Mouse (Mus musculus) adrenal gland, adult (tissue): ENCODE data around the gene F2rl1.

Experiments used
- DNase-seq, 2 experiments: peaks; one replicate each; pipeline ENCODE4 v3.0.0; 2022 to 2023; ENCODE audit warnings: low spot score in 1 of 2; ENCODE audit not compliant: inconsistent age in 2 of 2

Gene F2rl1

DNA sequence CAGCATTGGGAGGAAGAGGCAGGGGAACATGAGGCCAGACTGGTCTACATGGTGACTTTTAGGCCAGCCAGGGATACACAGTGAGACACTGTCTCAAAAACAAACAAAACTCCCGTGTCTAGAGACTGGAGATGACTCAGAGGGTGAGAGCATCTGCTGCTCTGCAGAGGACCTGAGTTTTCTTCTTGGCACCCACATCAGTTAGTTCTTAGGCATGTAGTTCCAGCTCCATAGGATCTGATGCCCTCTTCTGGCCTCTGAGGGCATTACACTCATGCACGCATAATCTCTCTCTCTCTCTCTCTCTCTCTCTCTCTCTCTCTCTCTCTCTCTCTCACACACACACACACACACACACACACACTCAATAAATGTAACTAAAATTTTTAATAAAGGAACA is 54.1 kb downstream of the F2rl1 start:
- DNase-seq = no peak
